Mouse (Mus musculus) CH12.LX (cell line): ENCODE results near the gene Slc36a3. TPM values are rescaled to one million over a fixed set of nuclear protein-coding genes. Genes with fewer than 3 reads are reported as not detected.

ENCODE experiments used
- DNase-seq: peaks from one replicate; pipeline ENCODE4 v3.0.0-alpha.2; 2013; ENCODE audit errors: extremely low read depth
- H3K27ac ChIP-seq: 2 replicates; pipeline ENCODE4 v1.5.1; 2012; ENCODE audit warnings: low read depth, mild to moderate bottlenecking, control low read depth, moderate library complexity; ENCODE audit not compliant: insufficient read depth
- H3K27me3 ChIP-seq: replicated peaks from 2 replicates; pipeline ENCODE3; 2012; ENCODE audit warnings: inconsistent platforms
- H3K36me3 ChIP-seq, 2 experiments: replicated peaks in 1 of 2; 2 replicates each; pipeline versions ENCODE3 to v1.6.1; 2012; ENCODE audit warnings: inconsistent platforms in 1 of 2, low read length in 1 of 2, mild to moderate bottlenecking in 1 of 2, mixed read lengths in 1 of 2, moderate library complexity in 1 of 2; ENCODE audit not compliant: control insufficient read depth in 1 of 2, insufficient read depth in 1 of 2
- H3K4me1 ChIP-seq, 2 experiments: 2 replicates each; pipeline ENCODE4 v1.6.1; 2012; ENCODE audit warnings: inconsistent platforms in 1 of 2, moderate library complexity in 1 of 2; ENCODE audit not compliant: insufficient read depth in 2 of 2, control insufficient read depth in 1 of 2
- H3K4me2 ChIP-seq: 2 replicates; pipeline ENCODE4 v1.6.1; 2012; ENCODE audit warnings: low read depth, mild to moderate bottlenecking, control low read depth; ENCODE audit not compliant: poor library complexity, insufficient read depth, severe bottlenecking
- H3K4me3 ChIP-seq, 3 experiments: fragments of 150-350 bp in 1 of 3; sonication (generic) in 1 of 3; replicated peaks in 1 of 3; 2 replicates each; pipeline versions ENCODE3 to v1.5.1; 2011 to 2012; ENCODE audit warnings: low read depth in 2 of 3, low read length in 2 of 3, mild to moderate bottlenecking in 2 of 3, moderate library complexity in 2 of 3, control low read depth in 1 of 3, improper control_type of control experiment in 1 of 3, inconsistent platforms in 1 of 3, mixed read lengths in 1 of 3; ENCODE audit not compliant: poor library complexity in 1 of 3
- H3K79me2 ChIP-seq: replicated peaks from 2 replicates; pipeline ENCODE4 v1.6.1; 2012; ENCODE audit warnings: mild to moderate bottlenecking, moderate library complexity; ENCODE audit not compliant: control insufficient read depth, poor library complexity, insufficient read depth, severe bottlenecking; ENCODE audit errors: extremely low read depth
- H3K9ac ChIP-seq: 2 replicates; pipeline ENCODE4 v1.6.1; 2012; ENCODE audit warnings: low read depth, mild to moderate bottlenecking, control low read depth, moderate library complexity; ENCODE audit not compliant: insufficient read depth
- H3K9me3 ChIP-seq: replicated peaks from 2 replicates; pipeline ENCODE3; 2012; ENCODE audit warnings: low read length, inconsistent platforms, mixed read lengths
- CHD1 ChIP-seq: IDR thresholded peaks from 2 replicates; pipeline ENCODE4 v1.6.1; 2012; ENCODE audit warnings: low read depth, low read length, improper control_type of control experiment, inconsistent platforms
- CHD2 ChIP-seq: IDR thresholded peaks from 2 replicates; pipeline ENCODE4 v1.6.1; 2011; ENCODE audit warnings: low read length, improper control_type of control experiment
- CTCF ChIP-seq, 2 experiments: IDR thresholded peaks in 1 of 2; conservative IDR thresholded peaks in 1 of 2; 2 replicates each; pipeline ENCODE4 v1.5.1; 2011 to 2012; ENCODE audit warnings: low read depth in 2 of 2, low read length in 2 of 2, improper control_type of control experiment in 1 of 2, inconsistent platforms in 1 of 2, mild to moderate bottlenecking in 1 of 2, moderate library complexity in 1 of 2
- E2F4 ChIP-seq: IDR thresholded peaks from 2 replicates; pipeline ENCODE4 v1.6.1; 2011; ENCODE audit warnings: low read depth, low read length, improper control_type of control experiment; ENCODE audit not compliant: insufficient replicate concordance
- EP300 ChIP-seq: IDR thresholded peaks from 2 replicates; pipeline ENCODE4 v1.6.1; 2011; ENCODE audit warnings: low read length, improper control_type of control experiment
- ETS1 ChIP-seq: conservative IDR thresholded peaks from 2 replicates; pipeline ENCODE4 v1.6.1; 2012; ENCODE audit warnings: low read depth, mild to moderate bottlenecking, inconsistent platforms, low read length, improper control_type of control experiment, moderate library complexity
- HCFC1 ChIP-seq: IDR thresholded peaks from 2 replicates; pipeline ENCODE4 v1.6.1; 2012; ENCODE audit warnings: low read depth, mild to moderate bottlenecking, inconsistent platforms, low read length, improper control_type of control experiment
- IRF4 ChIP-seq: IDR thresholded peaks from 2 replicates; pipeline ENCODE4 v1.6.1; 2014; ENCODE audit warnings: low read depth, mild to moderate bottlenecking, inconsistent platforms, low read length, improper control_type of control experiment
- JUN ChIP-seq: IDR thresholded peaks from 2 replicates; pipeline ENCODE4 v1.6.1; 2011; ENCODE audit warnings: low read depth, mild to moderate bottlenecking, low read length, improper control_type of control experiment, moderate library complexity; ENCODE audit not compliant: insufficient read depth
- JUND ChIP-seq: conservative IDR thresholded peaks from 2 replicates; pipeline ENCODE4 v1.6.1; 2011; ENCODE audit warnings: low read depth, low read length, improper control_type of control experiment
- MAFK ChIP-seq: IDR thresholded peaks from 2 replicates; pipeline ENCODE4 v1.6.1; 2011; ENCODE audit warnings: low read length, improper control_type of control experiment; ENCODE audit not compliant: insufficient replicate concordance
- MAX ChIP-seq: IDR thresholded peaks from 2 replicates; pipeline ENCODE4 v1.6.1; 2011; ENCODE audit warnings: low read length, improper control_type of control experiment
- MEF2A ChIP-seq: IDR thresholded peaks from 2 replicates; pipeline ENCODE4 v1.6.1; 2014; ENCODE audit warnings: low read depth, mild to moderate bottlenecking, inconsistent platforms, low read length, improper control_type of control experiment, borderline replicate concordance
- MYC ChIP-seq: IDR thresholded peaks from 2 replicates; pipeline ENCODE4 v1.6.1; 2011; ENCODE audit warnings: low read depth, mild to moderate bottlenecking, improper control_type of control experiment, low read length
- POLR2AphosphoS2 ChIP-seq: IDR thresholded peaks from 2 replicates; pipeline ENCODE4 v1.6.1; 2011; ENCODE audit warnings: low read depth, low read length, improper control_type of control experiment
- RAD21 ChIP-seq: IDR thresholded peaks from 2 replicates; pipeline ENCODE4 v1.6.1; 2011; ENCODE audit warnings: low read depth, mild to moderate bottlenecking, low read length, improper control_type of control experiment, moderate library complexity
- RCOR1 ChIP-seq: conservative IDR thresholded peaks from 2 replicates; pipeline ENCODE4 v1.6.1; 2012; ENCODE audit warnings: low read depth, mild to moderate bottlenecking, inconsistent platforms, low read length, improper control_type of control experiment
- SIN3A ChIP-seq: IDR thresholded peaks from 2 replicates; pipeline ENCODE4 v1.6.1; 2012; ENCODE audit warnings: low read length, improper control_type of control experiment, inconsistent platforms
- SMC3 ChIP-seq: IDR thresholded peaks from 2 replicates; pipeline ENCODE4 v1.6.1; 2011; ENCODE audit warnings: low read depth, low read length, improper control_type of control experiment
- TBP ChIP-seq: conservative IDR thresholded peaks from 2 replicates; pipeline ENCODE4 v1.6.1; 2011; ENCODE audit warnings: low read depth, low read length, improper control_type of control experiment
- TCF12 ChIP-seq: IDR thresholded peaks from 2 replicates; pipeline ENCODE4 v1.6.1; 2014; ENCODE audit warnings: low read depth, mild to moderate bottlenecking, inconsistent platforms, low read length, improper control_type of control experiment
- USF2 ChIP-seq: conservative IDR thresholded peaks from 2 replicates; pipeline ENCODE4 v1.6.1; 2011; ENCODE audit warnings: low read depth, low read length, improper control_type of control experiment
- ZMIZ1 ChIP-seq: IDR thresholded peaks from 2 replicates; pipeline ENCODE4 v1.6.1; 2012; ENCODE audit warnings: low read depth, mild to moderate bottlenecking, inconsistent platforms, low read length, improper control_type of control experiment
- dilution Hi-C: fragments of 300-500 bp; cut with MboI; formaldehyde crosslinking; loops from 2 replicates; pipeline ENCODE4 v1.14.3; 2020; ENCODE audit warnings: low sequenced_read_pairs; ENCODE audit not compliant: extremely low pct_unique_long_range_greater_than_20kb, extremely low pct_ligation_motif_present
- in situ Hi-C: fragments of 300-500 bp; cut with MboI; formaldehyde crosslinking; loops from 3 replicates; pipeline ENCODE4 v1.14.3; 2019; ENCODE audit warnings: low sequenced_read_pairs, low pct_ligation_motif_present, low pct_unique_long_range_greater_than_20kb, mixed read lengths
- polyA plus RNA-seq: library from polyadenylated mRNA; unstranded; fragments of >175 nt; gene quantifications from 2 replicates; pipeline ENCODE4 v1.2.1, GENCODE M21; 2012; ENCODE audit warnings: low read depth; ENCODE audit not compliant: insufficient read length
- total RNA-seq, 2 experiments: library from RNA; depleted of rRNA; stranded (reverse); fragments of 300-350 nt in 1 of 2; fragments of >200 nt in 1 of 2; gene quantifications; 2 replicates each; pipeline ENCODE4 v1.2.3; 2012 to 2014

The Slc36a3 gene
- total and polyA plus RNA-seq, 3 experiments, result 0.72 to 1.5 (median 0.72) TPM

DNA sequence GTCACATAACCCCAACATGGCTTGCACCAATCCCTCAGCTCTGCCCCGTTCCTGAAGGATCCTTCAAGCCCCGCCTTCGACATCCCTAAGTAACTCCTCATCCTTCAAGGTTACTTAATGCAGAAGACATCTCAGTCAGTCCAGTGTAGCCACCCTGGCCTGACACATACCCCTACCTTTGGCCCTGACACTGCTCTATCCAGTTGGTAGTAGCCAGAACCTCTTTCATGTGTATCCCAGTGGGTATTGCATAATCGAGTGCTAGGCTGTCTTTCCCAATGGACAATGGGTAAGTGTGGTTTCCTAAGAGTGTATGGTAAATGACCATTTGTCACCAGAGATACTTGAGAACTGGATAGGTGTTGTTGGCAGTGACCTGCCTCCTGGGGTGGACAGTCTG, 27.3 kb upstream of the Slc36a3 start:
- Histone ChIP-seq H3K36me3 (no peaks in the 10 kb centered on the region), H3K4me2 (no peak overlapping the region), H3K9me3 (no peaks in the 10 kb centered on the region), H3K4me1 (no peaks in the 10 kb centered on the region), H3K27me3 (peaks cover 77% of the 10 kb centered on the region), H3K79me2 (no peaks in the 10 kb centered on the region), H3K27ac (no peak overlapping the region), H3K9ac (no peak overlapping the region), H3K4me3 (no peak overlapping the region)
- in situ Hi-C loops, result no loop called here
- no peak for DNase-seq
- TF ChIP-seq JUND, result no peak
- no peak for TF ChIP-seq SIN3A
- no peak for TF ChIP-seq RCOR1
- TF ChIP-seq IRF4, result no peak
- TF ChIP-seq SMC3, result no peak
- no peak for TF ChIP-seq RAD21
- no peak for TF ChIP-seq MEF2A
- TF ChIP-seq MYC, result no peak
- no peak for TF ChIP-seq JUN
- dilution Hi-C loops, result no loop called here

- Histone ChIP-seq H3K79me2 (no peaks in the 10 kb centered on the region), H3K27ac (no peak overlapping the region), H3K9ac (no peak overlapping the region), H3K4me2 (no peak overlapping the region), H3K36me3 (no peaks in the 10 kb centered on the region), H3K4me1 (no peaks in the 10 kb centered on the region), H3K4me3 (no peak overlapping the region), H3K27me3 (peaks cover 34% of the 10 kb centered on the region), H3K9me3 (no peaks in the 10 kb centered on the region)
- dilution Hi-C loops (no loop called here), in situ Hi-C loops (no loop called here)
- TF ChIP-seq E2F4 (no peak), MAX (no peak), MYC (no peak), HCFC1 (no peak), TBP (no peak), POLR2AphosphoS2 (no peak)
- DNase-seq, result no peak
These were observed 19.0 kb upstream of the Slc36a3 start for GRCm38 (mm10) chr11:55170501-55170900.

DNA sequence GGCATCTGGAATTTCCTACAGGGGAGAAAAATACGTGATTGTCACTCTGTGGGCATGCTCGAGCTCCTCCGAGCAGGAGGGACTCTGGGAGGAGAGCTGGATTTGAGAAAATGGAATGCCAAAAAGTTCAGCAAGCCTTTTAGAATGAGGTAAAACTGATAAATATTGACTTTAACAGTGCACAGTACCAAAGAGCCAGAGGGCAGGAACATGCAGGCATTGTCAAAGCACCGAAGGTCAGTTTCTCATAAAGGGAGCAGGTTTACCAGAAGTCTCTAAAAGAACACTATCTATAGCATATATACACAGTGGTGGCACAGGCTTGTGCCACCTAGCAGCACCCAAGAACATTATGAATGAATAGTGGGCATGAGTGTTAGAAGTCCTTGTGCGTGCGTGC, 17.4 kb upstream of the Slc36a3 start:
- H3K79me2 ChIP-seq, result no peaks in the 10 kb centered on the region
- dilution Hi-C loops (no loop called here), in situ Hi-C loops (loop anchor here (10.0 kb wide), 1 partner anchor 216 kb away; no protein-coding TSS in a partner anchor)
- no peak for TF ChIP-seq POLR2AphosphoS2
- no peak for TF ChIP-seq MAX
- TF ChIP-seq TBP, result no peak
- no peak for TF ChIP-seq EP300
- TF ChIP-seq ETS1, result no peak
- no peak for TF ChIP-seq SMC3
- TF ChIP-seq MAFK, result no peak
- no peak for TF ChIP-seq ZMIZ1
- no peak for TF ChIP-seq CTCF (conservative IDR thresholded peaks at IDR 0.05 in 1 of 2, IDR thresholded peaks at IDR 0.05 in 1 of 2; ENCODE audit: low read depth in 2 of 2, low read length in 2 of 2)
- no peak for TF ChIP-seq TCF12
- no peak for TF ChIP-seq CHD2
- no peak for TF ChIP-seq USF2
- TF ChIP-seq RAD21, result no peak
- TF ChIP-seq CHD1, result no peak
- no peaks in the 10 kb centered on the region for H3K4me1 ChIP-seq
- H3K27me3 ChIP-seq, result peaks cover 27% of the 10 kb centered on the region
- H3K9me3 ChIP-seq, result no peaks in the 10 kb centered on the region
- no peak overlapping the region for H3K9ac ChIP-seq
- no peak overlapping the region for H3K4me2 ChIP-seq
- H3K36me3 ChIP-seq, result no peaks in the 10 kb centered on the region
- no peak for DNase-seq
- no peak overlapping the region for H3K27ac ChIP-seq
- no peak overlapping the region for H3K4me3 ChIP-seq
